Mouse (Mus musculus) adrenal gland, postnatal 10 days (tissue): Measurements from ENCODE around the gene Surf2. TPM values are rescaled to one million over a fixed set of nuclear protein-coding genes. Genes with fewer than 3 reads are reported as not detected.

ENCODE experiments used
- DNase-seq: peaks from one replicate; pipeline ENCODE4 v3.0.0; 2021; ENCODE audit warnings: mixed read lengths
- total RNA-seq, 2 experiments: library from RNA; stranded (reverse); gene quantifications; 2 replicates each; pipeline ENCODE4 v1.2.3; 2021

Gene Surf2
- total RNA-seq, 2 experiments from 2014 or later, result 27.1 to 29.8 TPM

DNA sequence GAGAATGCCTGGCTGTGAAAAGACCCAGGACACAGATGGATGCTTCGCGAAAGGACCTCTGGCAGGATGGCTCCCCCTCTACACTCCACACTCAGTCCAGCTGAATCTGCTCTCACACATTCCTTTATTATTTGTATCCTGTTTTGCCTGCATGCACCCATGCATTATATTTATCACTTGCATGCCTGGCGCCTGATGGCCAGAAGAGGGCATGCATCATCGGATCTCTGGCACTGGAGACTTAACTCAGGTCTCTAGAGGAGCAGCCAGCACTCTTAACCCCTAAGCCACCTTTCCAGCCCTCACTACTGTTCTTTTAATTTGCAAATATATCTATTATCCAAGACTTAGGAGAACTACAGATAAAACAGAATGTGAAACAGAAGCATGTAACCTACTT is 44.6 kb downstream of the Surf2 start:
- no peak for DNase-seq

DNA sequence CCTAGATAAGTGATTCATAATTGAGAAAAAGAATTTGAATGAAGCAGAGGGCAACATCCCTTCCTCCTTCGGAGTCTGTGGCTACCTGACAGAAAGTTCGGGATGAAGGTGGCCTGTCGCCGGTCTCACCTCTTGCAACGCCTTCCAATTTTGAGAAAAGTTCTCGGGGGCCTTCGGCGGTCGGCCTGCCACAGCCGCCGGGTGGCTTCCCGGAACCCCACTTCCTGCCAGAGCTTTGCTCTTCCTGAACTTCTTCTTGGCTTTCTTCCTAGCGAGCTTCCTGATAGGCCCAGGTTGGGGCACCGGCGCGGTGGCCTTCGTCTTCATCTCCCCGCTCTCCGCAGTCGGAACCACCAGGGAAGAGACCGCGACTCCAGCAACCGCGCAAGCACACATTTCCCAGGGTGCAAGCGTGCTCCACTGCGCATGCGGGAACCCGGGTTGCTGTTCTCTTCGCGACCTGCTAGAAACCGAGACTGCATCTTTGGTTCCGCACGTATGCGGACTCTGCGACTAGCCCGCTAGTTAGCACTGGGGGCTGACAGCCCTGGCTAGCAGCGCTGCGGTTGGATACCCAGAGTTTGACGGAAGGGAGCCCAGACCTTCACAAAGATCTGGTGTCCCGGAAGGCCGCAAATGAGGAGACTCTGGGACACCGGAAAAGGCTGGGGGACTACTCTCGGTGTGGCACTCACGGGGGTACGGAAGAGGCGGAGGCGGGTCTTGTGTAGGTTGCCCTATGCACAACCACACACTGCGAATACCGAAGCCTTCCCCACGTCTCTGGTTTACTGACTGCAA is 48.0 kb downstream of the Surf2 start, which contains the start of gene Rexo4:
TSS of gene Rexo4 (minus strand) at position 464 of the 801 bp plus-strand sequence.
- peak; percentile 95 for DNase-seq

DNA sequence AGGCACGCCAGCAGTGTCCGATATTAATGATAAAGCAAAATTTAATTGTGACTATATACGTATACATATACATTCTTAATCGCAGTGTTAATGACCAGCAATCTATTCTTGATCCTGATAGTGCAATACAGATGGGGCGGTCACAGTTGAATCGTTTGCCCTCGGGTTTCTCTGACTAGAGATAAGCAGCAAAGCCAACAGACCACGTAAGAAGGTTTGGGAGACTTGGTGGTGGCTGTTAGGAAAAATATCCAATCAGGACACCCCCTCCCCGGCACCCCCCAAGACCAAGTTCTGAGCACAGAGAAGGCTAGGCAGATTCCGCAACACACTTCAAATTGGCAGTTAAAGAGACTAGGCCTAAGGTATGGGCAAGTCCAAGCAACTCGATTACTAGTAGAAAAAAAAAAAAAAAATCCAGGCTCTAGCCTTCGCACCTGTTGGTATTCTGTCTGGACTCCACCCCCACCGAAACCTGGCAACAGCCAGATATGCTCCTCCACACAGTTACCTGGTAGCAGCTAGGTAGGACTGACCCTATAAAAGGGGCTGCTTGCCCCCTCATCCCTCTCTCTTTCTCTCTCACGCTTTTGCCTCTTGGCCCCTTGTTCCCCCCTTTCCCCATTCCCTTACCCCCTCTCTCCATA is 48.7 kb downstream of the Surf2 start:
- DNase-seq, result no peak

DNA sequence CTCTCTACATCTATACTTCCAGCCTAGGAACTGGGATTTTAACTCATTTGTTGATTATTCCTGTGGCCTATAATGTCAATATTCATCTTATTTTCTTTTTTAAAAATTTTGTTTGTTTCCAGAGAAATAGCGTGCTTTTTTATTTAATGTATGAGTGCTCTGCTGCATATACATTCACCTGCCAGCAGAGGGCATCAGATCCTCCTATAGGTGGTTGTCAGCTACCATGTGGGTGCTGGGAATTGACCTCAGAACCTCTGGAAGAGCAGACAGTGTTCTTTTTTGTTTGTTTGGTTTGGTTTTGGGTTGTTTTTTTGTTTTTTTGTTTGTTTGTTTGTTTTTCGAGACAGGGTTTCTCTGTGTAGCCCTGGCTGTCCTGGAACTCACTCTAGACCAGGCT is 51.1 kb downstream of the Surf2 start:
- no peak for DNase-seq

Other genes starting within 250 kb of the Surf2 start
- not detected for gene Lcn4, start 245.1 kb upstream of the Surf2 start, total RNA-seq
- gene Abo, start 51.4 kb upstream of the Surf2 start, total RNA-seq, result not detected
- 10 to 100 TPM; 23.1 to 24.8 TPM for gene Surf6, start 13.5 kb upstream of the Surf2 start, total RNA-seq
- gene Med22, start 5.7 kb upstream of the Surf2 start, total RNA-seq, result 10 to 100 TPM; 49.3 to 50.2 TPM
- gene Rpl7a, start 5.6 kb upstream of the Surf2 start, total RNA-seq, result 100 to 1,000 TPM; 516 to 520 TPM
- 10 to 100 TPM; 78.4 to 81.5 TPM for gene Surf1, start 163 bp downstream of the Surf2 start, total RNA-seq
- 100 to 1,000 TPM; 118 to 141 TPM for gene Surf4, start 17.6 kb downstream of the Surf2 start, total RNA-seq
- under 1 TPM; 0.18 to 0.27 TPM for gene Stkld1, start 17.7 kb downstream of the Surf2 start, total RNA-seq
- gene Rexo4, start 48.0 kb downstream of the Surf2 start, total RNA-seq, result 10 to 100 TPM; 28.6 to 31.0 TPM
- 1 to 10 TPM; 1.9 to 3.1 TPM for gene Adamts13, start 57.0 kb downstream of the Surf2 start, total RNA-seq
- gene Cacfd1, start 93.6 kb downstream of the Surf2 start, total RNA-seq, result 10 to 100 TPM; 40.6 to 42.0 TPM
- gene Slc2a6, start 111.6 kb downstream of the Surf2 start, total RNA-seq, result 1 to 10 TPM; 1.2 to 1.7 TPM
- gene Mymk, start 155.8 kb downstream of the Surf2 start, total RNA-seq, result 1 to 10 TPM in 1 of 2 experiments, under 1 TPM in 1; 0.45 to 2.7 TPM
- 10 to 100 TPM in 1 of 2 experiments, 1 to 10 TPM in 1; 8.1 to 15.9 TPM for gene Adamtsl2, start 163.0 kb downstream of the Surf2 start, total RNA-seq
- 1 to 10 TPM; 2.0 TPM for gene Fam163b, start 226.1 kb downstream of the Surf2 start, total RNA-seq
- 100 to 1,000 TPM; 330 to 339 TPM for gene Dbh, start 248.9 kb downstream of the Surf2 start, total RNA-seq